Mouse (Mus musculus) right cerebral cortex, adult 2 months (tissue): ENCODE data around the gene Cpsf4.
"Not testable (repeated sequence)": the region's sequence is repeated elsewhere in the genome, so short reads cannot be mapped to it uniquely, and the experiment has no call there.

Experiments used
- DNase-seq, 2 experiments: peaks; one replicate each; pipeline ENCODE4 v3.0.0; 2021 to 2022; ENCODE audit warnings: low spot score in 2 of 2

Gene Cpsf4

GRCm38 (mm10) chr5:145185244-145185643, 18.2 kb downstream of the Cpsf4 start:
- no peak for DNase-seq

GRCm38 (mm10) chr5:145189416-145189815, 22.4 kb downstream of the Cpsf4 start:
- DNase-seq, result no peak

- no peak for DNase-seq
These were observed 23.4 kb downstream of the Cpsf4 start for GRCm38 (mm10) chr5:145190373-145190772.

- peak; percentile 92 to 93 for DNase-seq
These were observed 24.1 kb downstream of the Cpsf4 start for GRCm38 (mm10) chr5:145190875-145191798.

- DNase-seq, result no peak
These were observed 24.9 kb downstream of the Cpsf4 start, which contains the start of gene Atp5j2 for GRCm38 (mm10) chr5:145191962-145192361. Atp5j2 (minus strand) TSS chr5:145192062.

GRCm38 (mm10) chr5:145200387-145200786, 33.4 kb downstream of the Cpsf4 start:
- DNase-seq, result no peak

- peak; percentile 76 to 78 for DNase-seq
These were observed 34.4 kb downstream of the Cpsf4 start, which contains the start of gene Zkscan14 for GRCm38 (mm10) chr5:145201321-145201991. Zkscan14 (minus strand) TSS chr5:145201868.

- no peak for DNase-seq
These were observed 35.4 kb downstream of the Cpsf4 start for GRCm38 (mm10) chr5:145202446-145202845.

GRCm38 (mm10) chr5:145203936-145204691, 37.1 kb downstream of the Cpsf4 start, which contains the start of gene Zkscan5:
Zkscan5 (plus strand) TSS chr5:145204562.
- DNase-seq, result peak; percentile 98

- DNase-seq, result no peak
These were observed 38.0 kb downstream of the Cpsf4 start for GRCm38 (mm10) chr5:145205041-145205440.

GRCm38 (mm10) chr5:145207385-145207784, 40.4 kb downstream of the Cpsf4 start:
- DNase-seq, result no peak

- no peak for DNase-seq
These were observed 40.9 kb downstream of the Cpsf4 start for GRCm38 (mm10) chr5:145207954-145208353.

- DNase-seq, result not testable (repeated sequence)
These were observed 41.4 kb downstream of the Cpsf4 start for GRCm38 (mm10) chr5:145208391-145208790.

- DNase-seq, result no peak
These were observed 44.3 kb downstream of the Cpsf4 start for GRCm38 (mm10) chr5:145211340-145211739.

GRCm38 (mm10) chr5:145212216-145212615, 45.2 kb downstream of the Cpsf4 start:
- DNase-seq, result no peak

- no peak for DNase-seq
These were observed 46.5 kb downstream of the Cpsf4 start for GRCm38 (mm10) chr5:145213505-145213904.

- no peak for DNase-seq
These were observed 47.7 kb downstream of the Cpsf4 start for GRCm38 (mm10) chr5:145214679-145215078.

GRCm38 (mm10) chr5:145217746-145218145, 50.7 kb downstream of the Cpsf4 start:
- DNase-seq, result no peak

GRCm38 (mm10) chr5:145218206-145218605, 51.2 kb downstream of the Cpsf4 start:
- DNase-seq, result no peak

- no peak for DNase-seq
These were observed 51.7 kb downstream of the Cpsf4 start for GRCm38 (mm10) chr5:145218671-145219070.

- DNase-seq, result no peak
These were observed 53.0 kb downstream of the Cpsf4 start for GRCm38 (mm10) chr5:145219981-145220380.

GRCm38 (mm10) chr5:145222840-145223239, 55.8 kb downstream of the Cpsf4 start:
- no peak for DNase-seq
